ENCODE assay signal across 10 mouse cellular contexts in the genomic region with DNA sequence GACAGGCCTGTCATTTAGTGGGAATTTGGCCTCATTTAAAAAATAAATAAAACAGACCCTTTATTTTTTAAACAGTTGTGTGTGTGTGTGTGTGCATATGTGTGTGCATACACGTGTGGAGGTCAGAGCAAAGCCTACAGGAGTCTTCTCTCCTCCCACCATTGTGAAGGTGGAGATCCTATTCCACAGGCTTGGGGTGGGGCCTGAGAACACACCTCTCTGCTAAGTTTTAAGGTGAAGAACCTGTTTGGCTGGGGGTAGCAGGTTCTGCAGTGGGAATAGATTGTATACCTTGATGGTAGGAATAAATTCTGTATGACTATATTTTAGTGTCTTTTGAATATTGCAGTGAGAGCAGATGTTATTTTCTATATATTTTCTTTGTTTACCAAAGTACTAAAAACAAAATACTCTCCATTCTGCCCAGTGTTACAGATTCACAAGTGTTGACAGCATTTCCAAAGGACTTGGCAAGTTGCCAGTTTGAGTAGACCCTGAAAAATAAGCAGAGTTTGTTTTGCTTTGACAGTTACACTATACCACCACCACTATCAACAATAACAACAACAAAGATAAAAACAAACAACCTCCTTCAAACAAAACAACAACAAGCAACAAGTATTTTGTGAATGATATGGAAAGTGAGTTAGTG.
"Had no signal": no experiment of that assay in that cellular context is flagged by ENCODE, and none has a peak within 500 bp of the region (broad histone marks: within the 10 kb centered on the region; RNA-seq: fewer than 3 reads in every experiment).

No protein-coding gene starts in this region.

- ATAC-seq: midbrain, embryonic 15.5 days had no signal

- H3K27me3 ChIP-seq: liver, embryonic 15.5 days; midbrain, embryonic 15.5 days; neural tube, embryonic 12.5 days had no signal

- H3K27ac ChIP-seq: left cerebral cortex, adult 2 months; limb, embryonic 10.5 days; liver, embryonic 15.5 days; midbrain, embryonic 15.5 days; neural tube, embryonic 12.5 days had no signal

- H3K4me3 ChIP-seq: left cerebral cortex, adult 2 months; limb, embryonic 10.5 days; liver, embryonic 15.5 days; midbrain, embryonic 15.5 days; neural tube, embryonic 12.5 days had no signal

- H3K9me3 ChIP-seq: limb, embryonic 10.5 days; liver, embryonic 15.5 days; midbrain, embryonic 15.5 days; neural tube, embryonic 12.5 days had no signal

- H3K36me3 ChIP-seq: limb, embryonic 10.5 days; liver, embryonic 15.5 days; midbrain, embryonic 15.5 days; neural tube, embryonic 12.5 days had no signal

- H3K4me1 ChIP-seq: neural tube, embryonic 12.5 days had no signal

- DNase-seq: kidney, adult 8-10 months; kidney, postnatal 25 days; lung, adult 2 months; thymus, postnatal 4 days had no signal

- H3K9ac ChIP-seq: liver, embryonic 15.5 days; midbrain, embryonic 15.5 days; neural tube, embryonic 12.5 days had no signal

- H3K4me2 ChIP-seq: liver, embryonic 11.5 days; liver, embryonic 15.5 days; midbrain, embryonic 15.5 days; neural tube, embryonic 12.5 days had no signal
